Mouse (Mus musculus) spleen, adult 2 months (tissue): ENCODE results near the gene Sim1. TPM values are rescaled to one million over a fixed set of nuclear protein-coding genes. Genes with fewer than 3 reads are reported as not detected.

Experiments used
- DNase-seq, 2 experiments: peaks; one replicate each; pipeline versions ENCODE4 v3.0.0 to v3.0.0-alpha.2; 2012 to 2021; ENCODE audit warnings: low spot score in 2 of 2, low read depth in 1 of 2
- H3K27ac ChIP-seq: fragments of 200-500 bp; 2 replicates; pipeline ENCODE4 v1.5.1; 2012; ENCODE audit warnings: low read length, inconsistent platforms; ENCODE audit not compliant: insufficient read depth
- H3K27me3 ChIP-seq: fragments of 200-500 bp; 2 replicates; pipeline ENCODE4 v1.6.1; 2012; ENCODE audit warnings: mild to moderate bottlenecking, moderate library complexity, low read length, inconsistent platforms; ENCODE audit not compliant: control insufficient read depth, insufficient read depth
- H3K36me3 ChIP-seq: fragments of 200-500 bp; 2 replicates; pipeline ENCODE4 v1.6.1; 2012; ENCODE audit warnings: mild to moderate bottlenecking, low read length, inconsistent platforms; ENCODE audit not compliant: control insufficient read depth, insufficient read depth
- H3K4me1 ChIP-seq: fragments of 200-500 bp; 2 replicates; pipeline ENCODE4 v1.6.1; 2011; ENCODE audit warnings: inconsistent platforms; ENCODE audit not compliant: control insufficient read depth, insufficient read depth, insufficient read length
- H3K4me3 ChIP-seq: fragments of 200-500 bp; 2 replicates; pipeline ENCODE4 v1.5.1; 2011; ENCODE audit warnings: mild to moderate bottlenecking, inconsistent platforms; ENCODE audit not compliant: insufficient read depth, insufficient read length; ENCODE audit errors: extremely low read depth
- CTCF ChIP-seq: fragments of 200-500 bp; IDR thresholded peaks from 2 replicates; pipeline ENCODE4 v1.5.1; 2011; ENCODE audit warnings: mild to moderate bottlenecking, inconsistent platforms; ENCODE audit not compliant: insufficient read depth, insufficient read length, insufficient replicate concordance; ENCODE audit errors: extremely low read depth
- POLR2A ChIP-seq: fragments of 200-500 bp; IDR thresholded peaks from 2 replicates; pipeline ENCODE4 v1.6.1; 2011; ENCODE audit warnings: low read depth, low read length, inconsistent platforms
- WGBS: fragments of 180-500 bp; shearing (Covaris S2); methylation state at CpG from one replicate; pipeline ENCODE4 v1.1.7; 2018; 5-methylcytosine and 5-hydroxymethylcytosine counted together
- polyA plus RNA-seq: library from polyadenylated mRNA; depleted of rRNA; stranded (reverse); fragments of >200 nt; gene quantifications from 2 replicates; pipeline ENCODE4 v1.2.3, GENCODE M21; 2012

Gene Sim1
- polyA plus RNA-seq, 1 experiment, result not detected

GRCm38 (mm10) chr10:51014901-51015300 lies 120.3 kb downstream of the Sim1 start:
- TF ChIP-seq CTCF (no peak), POLR2A (no peak)
- Histone ChIP-seq H3K36me3 (no peaks in the 10 kb centered on the region), H3K27me3 (no peaks in the 10 kb centered on the region), H3K4me3 (no peak overlapping the region), H3K27ac (no peak overlapping the region), H3K4me1 (no peaks in the 10 kb centered on the region; the same call in 1 of the 2 replicates)
- 66% methylated on average over 2 of the region's 2 CpGs for WGBS
- DNase-seq, result no peak

- TF ChIP-seq CTCF, result no peak
- TF ChIP-seq POLR2A, result no peak
- no peak for DNase-seq
- Histone ChIP-seq H3K4me3 (no peak overlapping the region), H3K4me1 (no peaks in the 10 kb centered on the region; the same call in 1 of the 2 replicates), H3K36me3 (no peaks in the 10 kb centered on the region), H3K27ac (no peak overlapping the region), H3K27me3 (no peaks in the 10 kb centered on the region)
- WGBS, result 79% methylated on average over 1 of the region's 1 CpGs
Measured at GRCm38 (mm10) chr10:51015362-51015761, 120.8 kb downstream of the Sim1 start.

GRCm38 (mm10) chr10:51023308-51024279 lies 129.0 kb downstream of the Sim1 start:
- Histone ChIP-seq H3K27me3 (no peaks in the 10 kb centered on the region), H3K36me3 (no peaks in the 10 kb centered on the region), H3K4me1 (no peaks in the 10 kb centered on the region), H3K27ac (no peak overlapping the region), H3K4me3 (no peak overlapping the region)
- DNase-seq, result no peak
- WGBS, result 92% methylated on average over 9 of the region's 9 CpGs
- TF ChIP-seq CTCF, result no peak
- no peak for TF ChIP-seq POLR2A
